Mouse (Mus musculus): ENCODE data around the gene Mterf2. TPM values are rescaled to one million over a fixed set of nuclear protein-coding genes. Genes with fewer than 3 reads are reported as not detected.

The Mterf2 gene
- 22.4 and 29.5 TPM in 2 replicates for polyA plus RNA-seq (2012; ENCODE audit: insufficient read depth, insufficient read length, missing spikeins)

DNA sequence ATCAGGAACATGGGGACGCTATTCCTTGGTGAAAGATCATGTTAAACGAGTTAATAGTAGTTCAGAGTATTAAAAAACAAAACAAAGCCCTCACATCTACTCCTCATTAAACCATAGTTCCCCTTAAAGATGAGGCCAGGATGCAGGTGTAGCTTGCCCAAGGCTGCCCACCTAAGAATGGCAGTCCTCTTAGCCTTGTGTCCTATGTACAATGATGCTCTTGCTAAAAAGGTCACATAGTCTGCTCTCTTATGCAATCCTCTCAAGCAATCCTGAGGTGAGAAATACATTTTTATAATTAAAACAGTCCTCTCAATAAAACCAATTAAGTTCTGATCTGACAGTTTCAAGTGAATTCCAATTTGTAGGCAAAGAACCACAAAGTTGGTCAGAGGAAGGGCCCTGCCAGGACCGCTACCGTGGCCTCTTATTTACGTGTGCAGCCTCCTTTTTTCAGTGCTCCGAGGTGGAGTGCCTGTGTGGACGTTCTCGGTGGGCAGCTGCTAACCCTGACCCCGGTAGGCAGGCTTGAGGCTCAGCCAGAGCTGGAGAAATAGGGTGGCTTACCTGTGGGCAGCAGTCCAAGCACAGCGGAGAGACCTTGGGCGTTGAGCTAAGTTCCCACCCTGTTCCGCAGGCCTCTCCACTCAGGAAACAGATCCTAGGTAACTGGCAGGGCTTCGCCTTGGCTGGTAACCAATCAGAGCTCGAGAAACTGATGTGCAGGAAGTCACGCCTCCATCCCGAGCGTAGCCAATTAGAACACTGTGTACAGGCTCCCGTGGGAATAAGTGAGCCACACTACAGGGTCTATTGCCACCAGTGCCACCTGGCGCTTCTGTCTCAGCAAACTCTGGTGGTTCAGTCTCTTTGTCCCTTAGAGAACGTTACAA is at the start of gene Mterf2:
Gene Mterf2 (minus strand): TSS at position 633 of the 893 bp plus-strand sequence.
- Histone ChIP-seq H3K4me1 (ENCODE audit: control insufficient read depth, insufficient read depth, insufficient read length, low read length) (peaks cover 3% of the 10 kb centered on the region), H3K27ac (replicated peaks; ENCODE audit: low read depth, low read length) (peak within 1 kb of the TSS; percentile 19; the same call in 1 of the 2 replicates), H3K4me3 (ENCODE audit: insufficient read depth, low read depth, low read length) (peak within 1 kb of the TSS; percentile 84)

DNA sequence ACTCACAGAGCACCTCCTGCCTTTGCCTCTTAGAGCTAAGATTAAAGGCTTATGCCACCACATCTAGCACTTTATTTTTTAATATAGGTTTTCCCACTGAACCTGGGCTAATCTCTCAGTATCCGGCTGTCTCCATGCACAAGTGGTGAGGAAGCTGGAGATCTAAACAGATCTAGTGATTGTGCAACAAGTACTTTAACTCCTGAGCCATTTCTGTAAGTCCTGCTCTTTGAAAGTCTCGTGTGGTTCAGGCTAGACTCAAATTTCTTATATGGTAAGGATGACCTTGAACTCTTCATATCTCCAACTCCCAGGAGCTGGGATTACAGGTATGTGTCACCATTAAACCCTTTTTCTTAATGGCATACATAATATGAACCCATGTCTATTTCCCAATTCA is 48.8 kb upstream of the Mterf2 start:
- Histone ChIP-seq H3K27ac (replicated peaks; ENCODE audit: low read depth, low read length) (no peak overlapping the region), H3K4me3 (ENCODE audit: insufficient read depth, low read depth, low read length) (no peak overlapping the region), H3K4me1 (ENCODE audit: control insufficient read depth, insufficient read depth, insufficient read length, low read length) (peaks cover 2% of the 10 kb centered on the region; the same call in 1 of the 2 replicates)

DNA sequence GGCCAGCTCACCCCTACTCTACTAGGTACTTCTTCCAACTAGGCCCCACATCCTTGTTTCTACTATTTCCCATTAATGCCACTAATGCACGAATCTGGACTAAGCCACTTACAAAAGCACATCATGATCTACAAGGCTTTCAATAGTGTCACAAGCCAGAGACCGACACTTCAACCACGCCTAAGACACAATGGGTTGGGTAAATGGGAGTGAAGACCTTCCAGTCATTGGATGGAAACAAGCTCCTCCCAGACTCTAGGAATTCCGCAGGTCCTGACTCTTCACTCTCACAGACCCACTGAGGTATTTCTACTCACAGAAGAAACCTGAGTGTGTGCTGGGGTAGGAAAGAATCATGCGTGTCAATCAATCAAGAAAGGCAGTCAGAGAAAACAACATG is 37.5 kb upstream of the Mterf2 start:
- Histone ChIP-seq H3K4me3 (ENCODE audit: insufficient read depth, low read depth, low read length) (no peak overlapping the region), H3K4me1 (ENCODE audit: control insufficient read depth, insufficient read depth, insufficient read length, low read length) (peaks cover 9% of the 10 kb centered on the region), H3K27ac (replicated peaks; ENCODE audit: low read depth, low read length) (no peak overlapping the region; the same call in 1 of the 2 replicates)

DNA sequence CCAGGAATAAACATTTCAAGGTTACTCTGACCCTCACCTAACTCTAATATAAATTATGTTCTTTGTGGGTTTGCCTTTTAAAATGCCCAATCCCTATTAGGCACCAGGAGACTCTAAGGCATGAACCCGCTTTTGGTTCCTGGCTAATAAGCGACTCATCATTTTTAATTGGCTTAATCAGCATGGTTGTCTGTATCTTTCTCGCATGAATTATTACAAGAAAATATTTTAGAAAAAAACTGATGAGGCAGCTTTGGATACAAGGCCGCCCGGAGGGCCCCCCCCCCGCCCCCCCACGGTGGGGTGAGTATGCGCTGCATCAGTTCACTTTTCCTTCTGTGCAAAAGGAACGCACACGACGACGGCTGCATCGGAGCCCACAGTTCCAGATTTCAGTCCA is 37.0 kb upstream of the Mterf2 start:
- Histone ChIP-seq H3K4me1 (ENCODE audit: control insufficient read depth, insufficient read depth, insufficient read length, low read length) (peaks cover 9% of the 10 kb centered on the region), H3K4me3 (ENCODE audit: insufficient read depth, low read depth, low read length) (no peak overlapping the region), H3K27ac (replicated peaks; ENCODE audit: low read depth, low read length) (no peak overlapping the region)

DNA sequence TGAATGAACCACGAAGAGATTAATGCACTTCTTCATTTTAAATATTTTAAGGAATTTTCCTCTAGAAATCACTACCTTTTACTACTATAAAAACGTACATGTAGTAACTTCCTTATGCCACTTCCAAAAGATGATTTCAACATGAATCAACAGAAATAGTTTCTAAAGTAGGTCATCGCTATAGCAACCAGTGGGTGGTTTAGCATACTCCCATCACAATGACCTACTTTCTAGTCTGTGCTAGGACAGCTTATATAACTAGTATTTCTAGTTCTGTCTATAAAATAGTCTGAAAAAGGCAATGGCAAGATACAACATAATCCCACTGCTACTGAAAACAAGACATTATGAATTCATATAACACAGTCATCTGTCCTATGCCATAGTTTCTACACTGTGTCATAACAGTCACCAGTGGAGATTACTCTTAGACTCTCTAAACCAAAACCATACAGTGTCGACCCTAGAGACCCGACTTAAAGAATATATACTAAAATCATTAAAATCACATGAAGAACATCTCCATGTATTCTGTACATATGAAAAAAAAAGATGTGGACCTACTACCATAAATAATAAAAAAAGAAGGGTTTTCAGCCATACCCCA is 34.0 kb upstream of the Mterf2 start:
- H3K27ac ChIP-seq (replicated peaks; ENCODE audit: low read depth, low read length), result no peak overlapping the region
- H3K4me1 ChIP-seq (ENCODE audit: control insufficient read depth, insufficient read depth, insufficient read length, low read length), result peaks cover 9% of the 10 kb centered on the region
- H3K4me3 ChIP-seq (ENCODE audit: insufficient read depth, low read depth, low read length), result no peak overlapping the region

DNA sequence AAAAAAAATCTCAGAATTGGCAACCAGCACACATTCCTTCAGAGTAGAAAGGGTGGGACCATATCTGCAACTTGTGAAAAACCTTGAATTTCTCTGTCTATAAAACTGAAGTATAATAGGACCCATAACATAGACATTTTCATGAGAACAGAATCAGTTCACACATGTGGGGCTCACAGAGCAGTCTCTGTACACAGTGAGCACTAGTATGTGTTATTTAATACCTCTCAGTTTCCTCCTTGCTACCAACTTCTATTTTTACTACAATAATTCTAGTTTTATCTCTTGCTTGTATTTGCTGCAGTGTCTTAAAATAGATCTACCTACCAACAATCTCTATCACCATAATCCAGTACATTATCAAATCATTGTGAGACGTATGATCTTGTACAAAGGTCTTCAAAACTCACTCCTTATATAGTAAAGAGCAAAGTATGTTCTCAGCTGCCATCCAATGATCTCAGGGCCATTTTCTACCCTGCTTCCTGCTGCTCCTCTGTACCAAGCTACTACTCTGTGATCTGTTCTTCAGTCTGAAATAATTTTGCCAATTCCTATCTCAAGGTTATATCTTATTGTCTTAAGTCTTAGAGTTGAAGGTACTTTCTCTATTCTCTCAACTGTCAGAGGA is 32.3 kb upstream of the Mterf2 start:
- Histone ChIP-seq H3K4me1 (ENCODE audit: control insufficient read depth, insufficient read depth, insufficient read length, low read length) (peaks cover 2% of the 10 kb centered on the region), H3K4me3 (ENCODE audit: insufficient read depth, low read depth, low read length) (no peak overlapping the region), H3K27ac (replicated peaks; ENCODE audit: low read depth, low read length) (no peak overlapping the region)

DNA sequence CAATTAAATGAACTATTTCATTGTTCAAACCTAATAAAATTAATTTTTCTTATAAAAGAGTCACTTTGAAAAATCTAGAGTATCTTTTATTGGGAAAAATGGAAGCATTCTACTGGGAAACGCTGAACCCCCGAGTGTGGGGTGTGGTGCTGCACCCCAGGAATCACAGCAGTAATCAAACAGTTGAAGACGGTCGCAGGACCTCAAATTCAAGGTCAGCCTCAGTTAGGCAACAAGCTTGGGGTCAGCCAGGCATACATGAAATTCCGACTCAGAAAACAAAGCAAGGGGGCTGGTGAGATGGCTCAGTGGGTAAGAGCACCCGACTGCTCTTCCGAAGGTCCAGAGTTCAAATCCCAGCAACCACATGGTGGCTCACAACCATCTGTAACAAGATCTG is 29.6 kb upstream of the Mterf2 start:
- no peak overlapping the region for H3K27ac ChIP-seq (replicated peaks; ENCODE audit: low read depth, low read length)
- H3K4me3 ChIP-seq (ENCODE audit: insufficient read depth, low read depth, low read length), result no peak overlapping the region
- H3K4me1 ChIP-seq (ENCODE audit: control insufficient read depth, insufficient read depth, insufficient read length, low read length), result no peaks in the 10 kb centered on the region

DNA sequence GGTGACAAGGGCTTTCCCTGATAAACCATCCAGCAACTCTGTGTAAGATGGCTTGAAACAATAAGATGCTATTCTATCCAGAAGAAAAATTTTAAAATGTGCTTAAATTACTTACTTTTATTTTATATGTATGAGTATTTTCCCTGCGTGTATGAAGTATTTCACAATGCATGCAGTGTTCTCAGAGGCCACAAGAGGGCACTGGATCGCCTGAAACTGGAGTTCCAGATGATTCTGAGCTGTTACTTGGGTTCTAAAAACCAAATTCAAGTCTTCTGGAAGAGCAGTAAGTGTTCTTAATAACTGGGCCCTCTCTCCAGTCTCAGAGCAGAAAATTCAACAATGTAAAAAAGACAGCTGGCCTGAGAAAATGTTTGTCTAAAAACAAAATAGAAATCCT is 26.4 kb upstream of the Mterf2 start:
- H3K4me1 ChIP-seq (ENCODE audit: control insufficient read depth, insufficient read depth, insufficient read length, low read length), result no peaks in the 10 kb centered on the region
- no peak overlapping the region for H3K4me3 ChIP-seq (ENCODE audit: insufficient read depth, low read depth, low read length)
- H3K27ac ChIP-seq (replicated peaks; ENCODE audit: low read depth, low read length), result no peak overlapping the region

DNA sequence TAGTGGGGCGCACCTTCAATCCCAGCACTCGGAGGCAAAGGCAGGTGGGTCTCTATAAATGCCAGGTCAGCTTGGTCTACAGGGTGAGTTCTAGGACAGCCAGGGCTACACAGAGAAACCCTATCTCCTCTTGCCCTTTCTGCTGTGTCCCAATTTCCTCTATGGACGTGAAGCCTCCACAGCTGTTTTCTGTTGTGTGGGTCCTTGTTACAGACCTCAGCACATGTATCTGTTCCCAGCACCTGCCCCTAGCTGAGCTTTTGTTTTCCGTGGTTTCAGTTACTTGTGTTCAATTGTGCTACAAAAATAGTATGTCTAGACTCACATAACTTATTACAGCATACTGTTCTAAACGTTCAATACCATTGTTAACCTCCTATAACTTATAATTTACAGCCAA is 21.4 kb upstream of the Mterf2 start:
- H3K4me3 ChIP-seq (ENCODE audit: insufficient read depth, low read depth, low read length), result no peak overlapping the region
- no peak overlapping the region for H3K27ac ChIP-seq (replicated peaks; ENCODE audit: low read depth, low read length)
- no peaks in the 10 kb centered on the region for H3K4me1 ChIP-seq (ENCODE audit: control insufficient read depth, insufficient read depth, insufficient read length, low read length)

DNA sequence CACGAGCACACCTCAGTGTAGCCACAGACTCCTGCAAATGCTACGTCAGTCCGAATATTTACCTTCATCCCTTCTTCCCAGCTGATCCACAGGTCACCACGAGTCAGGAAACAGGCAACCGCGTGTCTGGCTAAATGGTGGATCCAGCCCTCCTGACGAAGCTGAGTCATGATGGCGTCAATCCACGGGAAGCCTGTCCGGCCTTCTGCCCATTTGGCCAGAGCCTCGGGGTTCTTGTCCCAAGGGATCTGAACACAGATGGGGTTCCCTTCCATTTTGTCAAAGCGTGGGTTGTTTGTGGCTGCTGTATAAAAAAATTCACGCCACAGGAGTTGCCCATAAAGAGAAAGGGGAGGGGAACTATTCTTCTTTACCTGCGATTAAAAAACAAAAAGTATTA is 18.5 kb upstream of the Mterf2 start:
- no peaks in the 10 kb centered on the region for H3K4me1 ChIP-seq (ENCODE audit: control insufficient read depth, insufficient read depth, insufficient read length, low read length)
- no peak overlapping the region for H3K27ac ChIP-seq (replicated peaks; ENCODE audit: low read depth, low read length)
- no peak overlapping the region for H3K4me3 ChIP-seq (ENCODE audit: insufficient read depth, low read depth, low read length)

DNA sequence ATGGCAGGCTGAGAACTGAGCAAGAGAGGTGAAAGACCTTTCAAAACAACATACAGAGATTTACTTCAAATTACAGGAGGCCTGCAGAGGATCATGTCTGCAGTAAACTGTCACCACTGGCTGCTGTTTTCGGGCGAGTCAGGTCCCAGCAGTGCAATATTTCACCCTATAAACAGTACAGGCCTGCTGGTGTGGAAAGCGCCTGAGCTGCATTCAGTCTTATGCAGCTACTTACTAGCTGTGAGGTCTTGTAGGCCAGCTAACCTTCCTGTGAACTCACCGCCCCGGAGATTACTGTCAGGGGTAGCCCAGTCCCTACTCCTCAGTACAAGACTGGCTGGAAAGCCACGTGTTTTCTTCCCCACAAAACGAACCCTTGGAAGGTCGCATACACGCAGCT is 13.6 kb upstream of the Mterf2 start:
- Histone ChIP-seq H3K4me3 (ENCODE audit: insufficient read depth, low read depth, low read length) (no peak overlapping the region), H3K27ac (replicated peaks; ENCODE audit: low read depth, low read length) (no peak overlapping the region), H3K4me1 (ENCODE audit: control insufficient read depth, insufficient read depth, insufficient read length, low read length) (no peaks in the 10 kb centered on the region)

DNA sequence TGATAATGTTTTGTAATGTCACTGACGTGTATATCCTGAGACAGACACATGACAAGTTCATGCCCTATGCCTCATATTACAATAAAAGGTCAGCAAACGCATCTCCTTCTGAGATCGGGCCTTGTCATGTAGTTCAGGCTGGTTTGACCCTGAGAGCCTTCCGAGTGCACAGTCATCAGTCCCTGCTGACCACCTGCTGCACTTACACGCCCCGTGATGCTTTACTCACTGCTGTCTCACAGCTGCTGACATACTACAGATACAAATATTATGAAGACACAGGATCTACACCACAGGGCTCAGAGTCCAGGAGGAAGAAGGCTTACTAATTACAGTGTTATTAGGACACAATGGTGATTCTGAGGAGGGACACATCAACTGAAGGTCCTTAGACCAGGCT is 8.7 kb upstream of the Mterf2 start:
- H3K4me1 ChIP-seq (ENCODE audit: control insufficient read depth, insufficient read depth, insufficient read length, low read length), result no peaks in the 10 kb centered on the region
- H3K4me3 ChIP-seq (ENCODE audit: insufficient read depth, low read depth, low read length), result no peak overlapping the region
- H3K27ac ChIP-seq (replicated peaks; ENCODE audit: low read depth, low read length), result no peak overlapping the region

DNA sequence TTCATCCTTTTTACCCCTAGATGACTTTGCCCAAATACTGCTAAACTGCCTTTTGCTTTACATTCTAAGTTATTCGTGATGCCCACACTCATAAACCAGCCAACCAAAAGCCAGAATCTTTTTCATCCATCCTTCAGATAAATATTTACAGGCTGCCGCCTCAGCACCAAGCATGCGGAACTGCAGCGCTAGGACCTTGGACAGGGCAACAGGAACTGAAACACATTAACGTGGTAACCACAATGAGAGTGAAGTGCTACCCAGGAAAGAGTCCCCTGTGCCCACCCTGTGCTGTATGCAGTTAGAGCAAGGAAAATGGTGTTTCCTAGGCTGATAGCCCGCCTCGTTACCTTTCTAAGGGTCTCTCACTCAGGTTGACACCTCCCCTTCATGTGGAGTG is 626 bp upstream of the Mterf2 start:
- Histone ChIP-seq H3K27ac (replicated peaks; ENCODE audit: low read depth, low read length) (no peak overlapping the region), H3K4me1 (ENCODE audit: control insufficient read depth, insufficient read depth, insufficient read length, low read length) (peaks cover 3% of the 10 kb centered on the region), H3K4me3 (ENCODE audit: insufficient read depth, low read depth, low read length) (no peak overlapping the region)

DNA sequence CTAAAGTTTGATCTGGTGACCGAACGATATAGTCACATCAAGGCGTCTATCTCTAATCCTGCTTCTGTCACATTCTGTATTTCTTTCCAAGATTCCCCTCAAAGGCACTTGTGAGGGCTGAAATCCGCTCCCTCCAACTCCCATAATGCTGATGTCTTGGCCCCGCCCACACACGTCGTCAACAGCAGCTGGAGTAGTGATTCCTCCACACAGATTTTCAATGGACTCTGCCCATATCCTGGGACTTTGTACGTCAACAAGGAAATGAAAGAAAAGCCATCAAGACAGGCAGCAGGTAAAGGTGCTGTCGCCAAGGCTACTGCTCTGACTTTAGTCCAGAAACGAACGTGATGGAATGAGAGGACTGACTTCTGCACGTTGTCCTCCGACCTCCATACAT is 2.6 kb downstream of the Mterf2 start:
- no peak overlapping the region for H3K27ac ChIP-seq (replicated peaks; ENCODE audit: low read depth, low read length)
- no peak overlapping the region for H3K4me3 ChIP-seq (ENCODE audit: insufficient read depth, low read depth, low read length)
- H3K4me1 ChIP-seq (ENCODE audit: control insufficient read depth, insufficient read depth, insufficient read length, low read length), result peaks cover 3% of the 10 kb centered on the region

DNA sequence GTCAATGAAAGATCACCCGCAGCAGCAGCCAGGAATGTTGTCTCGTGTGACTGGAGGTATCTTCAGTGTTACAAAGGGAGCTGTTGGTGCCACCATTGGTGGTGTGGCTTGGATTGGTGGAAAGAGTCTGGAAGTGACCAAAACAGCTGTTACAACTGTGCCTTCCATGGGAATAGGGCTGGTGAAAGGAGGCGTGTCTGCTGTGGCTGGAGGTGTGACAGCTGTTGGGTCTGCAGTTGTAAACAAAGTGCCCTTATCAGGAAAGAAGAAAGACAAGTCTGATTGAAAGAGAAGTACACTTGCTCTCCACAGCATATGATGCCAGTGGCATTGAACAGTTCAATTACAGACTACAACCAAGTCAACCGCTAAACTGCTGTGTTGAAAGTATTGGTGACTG is 13.4 kb downstream of the Mterf2 start:
- H3K4me3 ChIP-seq (ENCODE audit: insufficient read depth, low read depth, low read length), result no peak overlapping the region
- no peak overlapping the region for H3K27ac ChIP-seq (replicated peaks; ENCODE audit: low read depth, low read length)
- H3K4me1 ChIP-seq (ENCODE audit: control insufficient read depth, insufficient read depth, insufficient read length, low read length), result no peaks in the 10 kb centered on the region

All from brown adipose tissue, adult 24 weeks (tissue).